Mouse (Mus musculus): ENCODE results near the gene Rps10. TPM values are rescaled to one million over a fixed set of nuclear protein-coding genes. Genes with fewer than 3 reads are reported as not detected.

Rps10 gene
- polyA plus RNA-seq, 1 experiment, result 4,498 TPM

GRCm38 (mm10) chr17:27634871-27635574, 1.4 kb downstream of the Rps10 start, which contains the start of gene RPS10-NUDT3:
Gene RPS10-NUDT3, minus strand, starts transcription at chr17:27635222.
- H3K79me2 ChIP-seq (ENCODE audit: control insufficient read depth, insufficient read depth), result peaks cover 51% of the 10 kb centered on the region
- peak within 1 kb of the TSS; percentile 92 for H3ac ChIP-seq (ENCODE audit: control insufficient read depth, insufficient read length, low read depth)
- H3K4me3 ChIP-seq (ENCODE audit: insufficient read depth, poor library complexity, severe bottlenecking), result peak within 1 kb of the TSS; percentile 90
- H3K27me3 ChIP-seq (ENCODE audit: control insufficient read depth, insufficient read depth, insufficient read length), result no peaks in the 10 kb centered on the region
- peaks cover 45% of the 10 kb centered on the region for H3K36me3 ChIP-seq (ENCODE audit: control insufficient read depth, insufficient read depth)
- peaks cover 44% of the 10 kb centered on the region for H3K79me3 ChIP-seq (ENCODE audit: low read depth)
- peak; percentile 82 for TF ChIP-seq MAX (IDR thresholded peaks at IDR 0.05)
- TF ChIP-seq USF1 (IDR thresholded peaks at IDR 0.05; ENCODE audit: low read depth), result no peak

- Histone ChIP-seq H3K4me3 (ENCODE audit: insufficient read depth, poor library complexity, severe bottlenecking) (no peak overlapping the region), H3K79me3 (ENCODE audit: low read depth) (peaks cover 39% of the 10 kb centered on the region), H3K27me3 (ENCODE audit: control insufficient read depth, insufficient read depth, insufficient read length) (no peaks in the 10 kb centered on the region), H3ac (ENCODE audit: control insufficient read depth, insufficient read length, low read depth) (no peak overlapping the region), H3K36me3 (ENCODE audit: control insufficient read depth, insufficient read depth) (peaks cover 51% of the 10 kb centered on the region), H3K79me2 (ENCODE audit: control insufficient read depth, insufficient read depth) (peaks cover 44% of the 10 kb centered on the region)
- TF ChIP-seq MAX (IDR thresholded peaks at IDR 0.05) (no peak), CTCF (IDR thresholded peaks at IDR 0.05; ENCODE audit: control insufficient read depth, insufficient read depth, insufficient read length) (peak; percentile 70)
These were observed 7.0 kb downstream of the Rps10 start for GRCm38 (mm10) chr17:27629249-27630020.

DNA sequence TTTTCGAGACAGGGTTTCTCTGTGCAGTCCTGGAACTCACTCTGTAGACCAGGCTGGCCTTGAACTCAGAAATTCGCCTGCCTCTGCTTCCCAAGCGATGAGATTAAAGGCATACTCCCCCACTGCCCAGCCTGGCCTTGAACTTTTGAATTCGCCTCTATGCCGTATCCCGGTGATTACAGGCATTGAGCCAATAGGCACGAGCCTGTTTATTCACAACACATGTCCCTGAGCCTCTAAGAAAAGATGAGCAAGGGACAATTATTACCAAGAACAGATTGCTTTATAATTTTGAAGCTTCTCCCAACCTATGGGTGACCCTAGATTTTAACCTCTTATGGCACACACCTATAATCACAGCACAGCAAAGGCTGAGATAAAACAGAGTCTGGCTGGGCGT, 8.1 kb downstream of the Rps10 start:
- H3K27me3 ChIP-seq (ENCODE audit: control insufficient read depth, insufficient read depth, insufficient read length), result no peaks in the 10 kb centered on the region
- no peak overlapping the region for H3K4me3 ChIP-seq (ENCODE audit: insufficient read depth, poor library complexity, severe bottlenecking)
- peaks cover 41% of the 10 kb centered on the region for H3K36me3 ChIP-seq (ENCODE audit: control insufficient read depth, insufficient read depth)
- TF ChIP-seq USF1 (IDR thresholded peaks at IDR 0.05; ENCODE audit: low read depth) (no peak), MYOD1 (IDR thresholded peaks at IDR 0.05; ENCODE audit: control insufficient read depth, insufficient read length, low read depth) (no peak), CEBPB (IDR thresholded peaks at IDR 0.05; ENCODE audit: low read depth) (no peak), MYOG (IDR thresholded peaks at IDR 0.05; ENCODE audit: control insufficient read depth, extremely low read depth, insufficient read length) (no peak), CTCF (IDR thresholded peaks at IDR 0.05; ENCODE audit: control insufficient read depth, insufficient read depth, insufficient read length) (no peak), FOSL1 (IDR thresholded peaks at IDR 0.05; ENCODE audit: insufficient read depth, low read length, poor library complexity, severe bottlenecking) (no peak), MAX (IDR thresholded peaks at IDR 0.05) (no peak)
- no peak overlapping the region for H3ac ChIP-seq (ENCODE audit: control insufficient read depth, insufficient read length, low read depth)
- H3K79me3 ChIP-seq (ENCODE audit: low read depth), result peaks cover 28% of the 10 kb centered on the region
- peaks cover 33% of the 10 kb centered on the region for H3K79me2 ChIP-seq (ENCODE audit: control insufficient read depth, insufficient read depth)

- no peak overlapping the region for H3ac ChIP-seq (ENCODE audit: control insufficient read depth, insufficient read length, low read depth)
- H3K36me3 ChIP-seq (ENCODE audit: control insufficient read depth, insufficient read depth), result peaks cover 31% of the 10 kb centered on the region
- peaks cover 23% of the 10 kb centered on the region for H3K79me3 ChIP-seq (ENCODE audit: low read depth)
- peaks cover 31% of the 10 kb centered on the region for H3K79me2 ChIP-seq (ENCODE audit: control insufficient read depth, insufficient read depth)
- H3K4me3 ChIP-seq (ENCODE audit: insufficient read depth, poor library complexity, severe bottlenecking), result no peak overlapping the region
- H3K27me3 ChIP-seq (ENCODE audit: control insufficient read depth, insufficient read depth, insufficient read length), result no peaks in the 10 kb centered on the region
- TF ChIP-seq CTCF (IDR thresholded peaks at IDR 0.05; ENCODE audit: control insufficient read depth, insufficient read depth, insufficient read length) (no peak), MYOG (IDR thresholded peaks at IDR 0.05; ENCODE audit: control insufficient read depth, extremely low read depth, insufficient read length) (no peak)
These were observed 9.0 kb downstream of the Rps10 start for GRCm38 (mm10) chr17:27627451-27627850.

GRCm38 (mm10) chr17:27626681-27627080, 9.8 kb downstream of the Rps10 start:
- no peak overlapping the region for H3K4me3 ChIP-seq (ENCODE audit: insufficient read depth, poor library complexity, severe bottlenecking)
- H3K79me2 ChIP-seq (ENCODE audit: control insufficient read depth, insufficient read depth), result peaks cover 31% of the 10 kb centered on the region
- H3K36me3 ChIP-seq (ENCODE audit: control insufficient read depth, insufficient read depth), result peaks cover 24% of the 10 kb centered on the region
- no peak overlapping the region for H3ac ChIP-seq (ENCODE audit: control insufficient read depth, insufficient read length, low read depth)
- no peaks in the 10 kb centered on the region for H3K27me3 ChIP-seq (ENCODE audit: control insufficient read depth, insufficient read depth, insufficient read length)
- peaks cover 23% of the 10 kb centered on the region for H3K79me3 ChIP-seq (ENCODE audit: low read depth)
- no peak for TF ChIP-seq FOSL1 (IDR thresholded peaks at IDR 0.05; ENCODE audit: insufficient read depth, low read length, poor library complexity, severe bottlenecking)
- TF ChIP-seq USF1 (IDR thresholded peaks at IDR 0.05; ENCODE audit: low read depth), result no peak
- no peak for TF ChIP-seq CTCF (IDR thresholded peaks at IDR 0.05; ENCODE audit: control insufficient read depth, insufficient read depth, insufficient read length)
- TF ChIP-seq CEBPB (IDR thresholded peaks at IDR 0.05; ENCODE audit: low read depth), result no peak
- TF ChIP-seq MYOG (IDR thresholded peaks at IDR 0.05; ENCODE audit: control insufficient read depth, extremely low read depth, insufficient read length), result no peak
- no peak for TF ChIP-seq MYOD1 (IDR thresholded peaks at IDR 0.05; ENCODE audit: control insufficient read depth, insufficient read length, low read depth)
- no peak for TF ChIP-seq MAX (IDR thresholded peaks at IDR 0.05)

Data from C2C12 (cell line).